Mouse (Mus musculus): ENCODE data around the gene Krr1. TPM values are rescaled to one million over a fixed set of nuclear protein-coding genes. Genes with fewer than 3 reads are reported as not detected.
"Not testable (repeated sequence)": the region's sequence is repeated elsewhere in the genome, so short reads cannot be mapped to it uniquely, and the experiment has no call there.

Krr1 gene
- polyA plus RNA-seq, 1 experiment, result 10.2 TPM

GRCm38 (mm10) chr10:112000568-112000967, 28.1 kb downstream of the Krr1 start:
- Histone ChIP-seq H3K4me3 (ENCODE audit: insufficient read depth, poor library complexity, severe bottlenecking) (no peak overlapping the region), H3K27me3 (ENCODE audit: control insufficient read depth, insufficient read depth, insufficient read length) (no peaks in the 10 kb centered on the region), H3K79me3 (ENCODE audit: low read depth) (no peaks in the 10 kb centered on the region), H3ac (ENCODE audit: control insufficient read depth, insufficient read length, low read depth) (peak overlapping the region; percentile 38), H3K36me3 (ENCODE audit: control insufficient read depth, insufficient read depth) (no peaks in the 10 kb centered on the region), H3K79me2 (ENCODE audit: control insufficient read depth, insufficient read depth) (no peaks in the 10 kb centered on the region)
- TF ChIP-seq CEBPB (IDR thresholded peaks at IDR 0.05; ENCODE audit: low read depth) (no peak), FOSL1 (IDR thresholded peaks at IDR 0.05; ENCODE audit: insufficient read depth, low read length, poor library complexity, severe bottlenecking) (peak; percentile 16)

GRCm38 (mm10) chr10:112001350-112001749, 28.9 kb downstream of the Krr1 start:
- H3K4me3 ChIP-seq (ENCODE audit: insufficient read depth, poor library complexity, severe bottlenecking), result no peak overlapping the region
- H3K27me3 ChIP-seq (ENCODE audit: control insufficient read depth, insufficient read depth, insufficient read length), result no peaks in the 10 kb centered on the region
- no peaks in the 10 kb centered on the region for H3K79me3 ChIP-seq (ENCODE audit: low read depth)
- no peaks in the 10 kb centered on the region for H3K79me2 ChIP-seq (ENCODE audit: control insufficient read depth, insufficient read depth)
- H3K36me3 ChIP-seq (ENCODE audit: control insufficient read depth, insufficient read depth), result no peaks in the 10 kb centered on the region
- TF ChIP-seq USF1 (IDR thresholded peaks at IDR 0.05; ENCODE audit: low read depth), result no peak
- TF ChIP-seq MYOD1 (IDR thresholded peaks at IDR 0.05; ENCODE audit: control insufficient read depth, insufficient read length, low read depth), result no peak
- no peak for TF ChIP-seq CTCF (IDR thresholded peaks at IDR 0.05; ENCODE audit: control insufficient read depth, insufficient read depth, insufficient read length)
- TF ChIP-seq CEBPB (IDR thresholded peaks at IDR 0.05; ENCODE audit: low read depth), result no peak
- no peak for TF ChIP-seq MAX (IDR thresholded peaks at IDR 0.05)
- TF ChIP-seq FOSL1 (IDR thresholded peaks at IDR 0.05; ENCODE audit: insufficient read depth, low read length, poor library complexity, severe bottlenecking), result no peak
- TF ChIP-seq MYOG (IDR thresholded peaks at IDR 0.05; ENCODE audit: control insufficient read depth, extremely low read depth, insufficient read length), result no peak
- no peak overlapping the region for H3ac ChIP-seq (ENCODE audit: control insufficient read depth, insufficient read length, low read depth)

GRCm38 (mm10) chr10:112001756-112002520, 29.5 kb downstream of the Krr1 start:
- TF ChIP-seq FOSL1 (IDR thresholded peaks at IDR 0.05; ENCODE audit: insufficient read depth, low read length, poor library complexity, severe bottlenecking) (no peak), CEBPB (IDR thresholded peaks at IDR 0.05; ENCODE audit: low read depth) (no peak), USF1 (IDR thresholded peaks at IDR 0.05; ENCODE audit: low read depth) (no peak), CTCF (IDR thresholded peaks at IDR 0.05; ENCODE audit: control insufficient read depth, insufficient read depth, insufficient read length) (no peak), MAX (IDR thresholded peaks at IDR 0.05) (no peak), MYOG (IDR thresholded peaks at IDR 0.05; ENCODE audit: control insufficient read depth, extremely low read depth, insufficient read length) (no peak), MYOD1 (IDR thresholded peaks at IDR 0.05; ENCODE audit: control insufficient read depth, insufficient read length, low read depth) (no peak)
- Histone ChIP-seq H3K4me3 (ENCODE audit: insufficient read depth, poor library complexity, severe bottlenecking) (no peak overlapping the region), H3K36me3 (ENCODE audit: control insufficient read depth, insufficient read depth) (no peaks in the 10 kb centered on the region), H3K79me2 (ENCODE audit: control insufficient read depth, insufficient read depth) (no peaks in the 10 kb centered on the region), H3K27me3 (ENCODE audit: control insufficient read depth, insufficient read depth, insufficient read length) (no peaks in the 10 kb centered on the region), H3K79me3 (ENCODE audit: low read depth) (no peaks in the 10 kb centered on the region), H3ac (ENCODE audit: control insufficient read depth, insufficient read length, low read depth) (no peak overlapping the region)

GRCm38 (mm10) chr10:112002544-112003215, 30.2 kb downstream of the Krr1 start, which contains the start of gene Glipr1:
Glipr1 (minus strand) TSS chr10:112002631.
- Histone ChIP-seq H3K27me3 (ENCODE audit: control insufficient read depth, insufficient read depth, insufficient read length) (no peaks in the 10 kb centered on the region), H3K36me3 (ENCODE audit: control insufficient read depth, insufficient read depth) (no peaks in the 10 kb centered on the region), H3K4me3 (ENCODE audit: insufficient read depth, poor library complexity, severe bottlenecking) (no peak within 1 kb of the TSS), H3K79me2 (ENCODE audit: control insufficient read depth, insufficient read depth) (no peaks in the 10 kb centered on the region), H3K79me3 (ENCODE audit: low read depth) (no peaks in the 10 kb centered on the region), H3ac (ENCODE audit: control insufficient read depth, insufficient read length, low read depth) (no peak within 1 kb of the TSS)
- TF ChIP-seq MYOD1 (IDR thresholded peaks at IDR 0.05; ENCODE audit: control insufficient read depth, insufficient read length, low read depth), result no peak
- TF ChIP-seq FOSL1 (IDR thresholded peaks at IDR 0.05; ENCODE audit: insufficient read depth, low read length, poor library complexity, severe bottlenecking), result no peak
- TF ChIP-seq MAX (IDR thresholded peaks at IDR 0.05), result no peak
- no peak for TF ChIP-seq MYOG (IDR thresholded peaks at IDR 0.05; ENCODE audit: control insufficient read depth, extremely low read depth, insufficient read length)
- TF ChIP-seq USF1 (IDR thresholded peaks at IDR 0.05; ENCODE audit: low read depth), result no peak
- no peak for TF ChIP-seq CEBPB (IDR thresholded peaks at IDR 0.05; ENCODE audit: low read depth)
- no peak for TF ChIP-seq CTCF (IDR thresholded peaks at IDR 0.05; ENCODE audit: control insufficient read depth, insufficient read depth, insufficient read length)

- H3K36me3 ChIP-seq (ENCODE audit: control insufficient read depth, insufficient read depth); H3K79me2 ChIP-seq (ENCODE audit: control insufficient read depth, insufficient read depth); H3K27me3 ChIP-seq (ENCODE audit: control insufficient read depth, insufficient read depth, insufficient read length); H3K4me3 ChIP-seq (ENCODE audit: insufficient read depth, poor library complexity, severe bottlenecking); H3ac ChIP-seq (ENCODE audit: control insufficient read depth, insufficient read length, low read depth); H3K79me3 ChIP-seq (ENCODE audit: low read depth): not testable (repeated sequence)
These were observed 37.0 kb downstream of the Krr1 start for GRCm38 (mm10) chr10:112009511-112009910.

GRCm38 (mm10) chr10:112023585-112023984, 51.1 kb downstream of the Krr1 start:
- H3K27me3 ChIP-seq (ENCODE audit: control insufficient read depth, insufficient read depth, insufficient read length), result no peaks in the 10 kb centered on the region
- no peak overlapping the region for H3ac ChIP-seq (ENCODE audit: control insufficient read depth, insufficient read length, low read depth)
- no peaks in the 10 kb centered on the region for H3K36me3 ChIP-seq (ENCODE audit: control insufficient read depth, insufficient read depth)
- H3K4me3 ChIP-seq (ENCODE audit: insufficient read depth, poor library complexity, severe bottlenecking), result no peak overlapping the region
- H3K79me2 ChIP-seq (ENCODE audit: control insufficient read depth, insufficient read depth), result no peaks in the 10 kb centered on the region
- H3K79me3 ChIP-seq (ENCODE audit: low read depth), result no peaks in the 10 kb centered on the region
- TF ChIP-seq CTCF (IDR thresholded peaks at IDR 0.05; ENCODE audit: control insufficient read depth, insufficient read depth, insufficient read length), result no peak
- TF ChIP-seq MAX (IDR thresholded peaks at IDR 0.05), result no peak
- TF ChIP-seq CEBPB (IDR thresholded peaks at IDR 0.05; ENCODE audit: low read depth), result no peak
- TF ChIP-seq FOSL1 (IDR thresholded peaks at IDR 0.05; ENCODE audit: insufficient read depth, low read length, poor library complexity, severe bottlenecking), result no peak
- no peak for TF ChIP-seq MYOG (IDR thresholded peaks at IDR 0.05; ENCODE audit: control insufficient read depth, extremely low read depth, insufficient read length)
- no peak for TF ChIP-seq USF1 (IDR thresholded peaks at IDR 0.05; ENCODE audit: low read depth)
- no peak for TF ChIP-seq MYOD1 (IDR thresholded peaks at IDR 0.05; ENCODE audit: control insufficient read depth, insufficient read length, low read depth)

- not testable (repeated sequence) for H3ac ChIP-seq (ENCODE audit: control insufficient read depth, insufficient read length, low read depth); H3K27me3 ChIP-seq (ENCODE audit: control insufficient read depth, insufficient read depth, insufficient read length); H3K36me3 ChIP-seq (ENCODE audit: control insufficient read depth, insufficient read depth); H3K79me2 ChIP-seq (ENCODE audit: control insufficient read depth, insufficient read depth); H3K4me3 ChIP-seq (ENCODE audit: insufficient read depth, poor library complexity, severe bottlenecking); H3K79me3 ChIP-seq (ENCODE audit: low read depth)
These were observed 56.2 kb downstream of the Krr1 start for GRCm38 (mm10) chr10:112028689-112029088.

All from C2C12 (cell line).